Mouse (Mus musculus) olfactory bulb, adult 2 months (tissue): ENCODE data around the gene Ccdc86. TPM values are rescaled to one million over a fixed set of nuclear protein-coding genes. Genes with fewer than 3 reads are reported as not detected.

ENCODE experiments used
- H3K27ac ChIP-seq: fragments of 200-500 bp; 2 replicates; pipeline ENCODE4 v1.5.1; 2012; ENCODE audit warnings: low read depth, low read length; ENCODE audit not compliant: insufficient read depth
- H3K4me1 ChIP-seq: fragments of 200-500 bp; 2 replicates; pipeline ENCODE4 v1.6.1; 2012; ENCODE audit warnings: low read length; ENCODE audit not compliant: control insufficient read depth, insufficient read depth
- H3K4me3 ChIP-seq: fragments of 200-500 bp; 2 replicates; pipeline ENCODE4 v1.5.1; 2012; ENCODE audit warnings: mild to moderate bottlenecking, low read depth, low read length, moderate library complexity; ENCODE audit not compliant: insufficient read depth
- CTCF ChIP-seq: fragments of 200-500 bp; IDR thresholded peaks from 2 replicates; pipeline ENCODE4 v1.5.1; 2012; ENCODE audit warnings: low read depth, mild to moderate bottlenecking, low read length, moderate library complexity; ENCODE audit not compliant: insufficient read depth
- POLR2A ChIP-seq: fragments of 200-500 bp; IDR thresholded peaks from 2 replicates; pipeline ENCODE4 v1.6.1; 2012; ENCODE audit warnings: mild to moderate bottlenecking, low read depth, low read length, moderate library complexity; ENCODE audit not compliant: insufficient read depth
- WGBS: fragments of 180-500 bp; shearing (Covaris S2); methylation state at CpG from one replicate; pipeline ENCODE4 v1.1.7; 2018; 5-methylcytosine and 5-hydroxymethylcytosine counted together
- polyA plus RNA-seq: library from polyadenylated mRNA; stranded (reverse); fragments of >200 nt; gene quantifications from 2 replicates; pipeline ENCODE4 v1.2.4, GENCODE M21; 2012; ENCODE audit warnings: low replicate concordance; ENCODE audit not compliant: missing spikeins, insufficient read depth, insufficient read length

Gene Ccdc86
- not detected in 2 replicates for polyA plus RNA-seq

GRCm38 (mm10) chr19:10949112-10949511 is at the start of gene Ccdc86:
Ccdc86 (minus strand) TSS chr19:10949266.
- Histone ChIP-seq H3K4me3 (peak within 1 kb of the TSS; percentile 52), H3K27ac (peak within 1 kb of the TSS; percentile 41; the same call in 1 of the 2 replicates), H3K4me1 (peaks cover 19% of the 10 kb centered on the region)
- WGBS, result under 1% methylated on average over 30 of the region's 30 CpGs
- TF ChIP-seq CTCF, result no peak
- TF ChIP-seq POLR2A, result 0 out of 2 replicates have a peak, but pooled peaks have one; percentile 16

- Histone ChIP-seq H3K4me3 (no peak within 1 kb of the TSS), H3K27ac (no peak within 1 kb of the TSS), H3K4me1 (peaks cover 4% of the 10 kb centered on the region)
- no peak for TF ChIP-seq POLR2A
- TF ChIP-seq CTCF, result no peak
- WGBS, result 90% methylated on average over 7 of the region's 7 CpGs
Observed at GRCm38 (mm10) chr19:10993150-10993549, 44.1 kb upstream of the Ccdc86 start, which contains the start of gene Ms4a15. Ms4a15 (minus strand) TSS chr19:10993250.

- Histone ChIP-seq H3K4me1 (peaks cover 4% of the 10 kb centered on the region), H3K27ac (no peak overlapping the region), H3K4me3 (no peak overlapping the region)
- TF ChIP-seq CTCF (no peak), POLR2A (no peak)
Observed at GRCm38 (mm10) chr19:10991911-10992310, 42.8 kb upstream of the Ccdc86 start.

- no peak for TF ChIP-seq POLR2A
- TF ChIP-seq CTCF, result no peak
- 57% methylated on average over 1 of the region's 1 CpGs for WGBS
Observed at GRCm38 (mm10) chr19:10990751-10991150, 41.7 kb upstream of the Ccdc86 start.

GRCm38 (mm10) chr19:10988563-10988962 is 39.5 kb upstream of the Ccdc86 start:
- TF ChIP-seq POLR2A, result no peak
- no peak overlapping the region for H3K27ac ChIP-seq
- peaks cover 8% of the 10 kb centered on the region for H3K4me1 ChIP-seq
- 91% methylated on average over 1 of the region's 1 CpGs for WGBS
- H3K4me3 ChIP-seq, result no peak overlapping the region

More at GRCm38 (mm10) chr19:10990751-10991150, 41.7 kb upstream of the Ccdc86 start:
- Histone ChIP-seq H3K27ac (no peak overlapping the region), H3K4me1 (peaks cover 8% of the 10 kb centered on the region), H3K4me3 (no peak overlapping the region)

- 66% methylated on average over 4 of the region's 4 CpGs for WGBS
- no peak overlapping the region for H3K27ac ChIP-seq
- no peak for TF ChIP-seq POLR2A
- no peak for TF ChIP-seq CTCF
- no peak overlapping the region for H3K4me3 ChIP-seq
- H3K4me1 ChIP-seq, result peaks cover 9% of the 10 kb centered on the region; the same call in 1 of the 2 replicates
Observed at GRCm38 (mm10) chr19:10985889-10986288, 36.8 kb upstream of the Ccdc86 start.

- WGBS, result 85% methylated on average over 13 of the region's 13 CpGs
- TF ChIP-seq CTCF (no peak), POLR2A (no peak)
- peaks cover 7% of the 10 kb centered on the region; the same call in 1 of the 2 replicates for H3K4me1 ChIP-seq
- no peak overlapping the region for H3K27ac ChIP-seq
- no peak overlapping the region for H3K4me3 ChIP-seq
Observed at GRCm38 (mm10) chr19:10984551-10984950, 35.5 kb upstream of the Ccdc86 start.

GRCm38 (mm10) chr19:10983146-10983545 is 34.1 kb upstream of the Ccdc86 start:
- TF ChIP-seq POLR2A (no peak), CTCF (no peak)
- peaks cover 7% of the 10 kb centered on the region; the same call in 1 of the 2 replicates for H3K4me1 ChIP-seq
- WGBS, result 26% methylated on average over 14 of the region's 14 CpGs
- H3K4me3 ChIP-seq, result no peak overlapping the region
- H3K27ac ChIP-seq, result no peak overlapping the region

- TF ChIP-seq CTCF, result no peak
- no peak for TF ChIP-seq POLR2A
- H3K4me3 ChIP-seq, result no peak overlapping the region
- H3K27ac ChIP-seq, result no peak overlapping the region
- 83% methylated on average over 5 of the region's 5 CpGs for WGBS
- peaks cover 3% of the 10 kb centered on the region; the same call in 1 of the 2 replicates for H3K4me1 ChIP-seq
Observed at GRCm38 (mm10) chr19:10980210-10980609, 31.1 kb upstream of the Ccdc86 start.
